Mouse (Mus musculus): ENCODE results near the gene Podxl. TPM values are rescaled to one million over a fixed set of nuclear protein-coding genes. Genes with fewer than 3 reads are reported as not detected.

The Podxl gene
- polyA plus RNA-seq, 1 experiment, result 30.2 TPM

Other genes with a start within 250 kb of the Podxl start
- 34.7 and 35.8 TPM in 2 replicates for gene Mkln1, start 165.2 kb downstream of the Podxl start, polyA plus RNA-seq (2012; rRNA removed)

All from gonadal fat pad, adult 2 months (tissue).